Mouse (Mus musculus) E14TG2a.4 (cell line): ENCODE data around the gene Il16.

Source experiments
- H3K27me3 ChIP-seq: 2 replicates; pipeline ENCODE4 v1.6.1; 2014; ENCODE audit warnings: low read length, control low read depth; ENCODE audit not compliant: insufficient read depth
- H3K36me3 ChIP-seq: 2 replicates; pipeline ENCODE4 v1.6.1; 2014; ENCODE audit warnings: low read length, control low read depth; ENCODE audit not compliant: insufficient read depth
- H3K4me1 ChIP-seq: replicated peaks from 2 replicates; pipeline ENCODE4 v1.6.1; 2014; ENCODE audit warnings: low read depth, low read length, control low read depth
- H3K4me3 ChIP-seq: replicated peaks from 2 replicates; pipeline ENCODE4 v1.5.1; 2014; ENCODE audit warnings: mild to moderate bottlenecking, low read length
- H3K9me3 ChIP-seq: 2 replicates; pipeline ENCODE4 v1.6.1; 2014; ENCODE audit warnings: low read length, control low read depth
- CTCF ChIP-seq: conservative IDR thresholded peaks from 2 replicates; pipeline ENCODE4 v1.5.1; 2014; ENCODE audit warnings: low read length
- NANOG ChIP-seq: IDR thresholded peaks from 2 replicates; pipeline ENCODE4 v1.6.1; 2014; ENCODE audit warnings: borderline replicate concordance, low read length, mixed read lengths
- POU5F1 ChIP-seq: IDR thresholded peaks from 2 replicates; pipeline ENCODE4 v1.6.1; 2014; ENCODE audit warnings: low read length, borderline replicate concordance

Gene Il16

GRCm38 (mm10) chr7:83731961-83732666, 13.4 kb downstream of the Il16 start:
- Histone ChIP-seq H3K36me3 (no peaks in the 10 kb centered on the region), H3K4me3 (no peak overlapping the region), H3K9me3 (no peaks in the 10 kb centered on the region), H3K27me3 (peaks cover 4% of the 10 kb centered on the region; the same call in 1 of the 2 replicates), H3K4me1 (no peaks in the 10 kb centered on the region)
- TF ChIP-seq CTCF = no peak

- no peaks in the 10 kb centered on the region for H3K4me1 ChIP-seq
- no peaks in the 10 kb centered on the region for H3K36me3 ChIP-seq
- TF ChIP-seq POU5F1 = no peak
- no peak for TF ChIP-seq CTCF
- TF ChIP-seq NANOG = no peak
- H3K27me3 ChIP-seq = peaks cover 7% of the 10 kb centered on the region; the same call in 1 of the 2 replicates
- H3K4me3 ChIP-seq = no peak overlapping the region
- no peaks in the 10 kb centered on the region for H3K9me3 ChIP-seq
Observed at GRCm38 (mm10) chr7:83731297-83731696, 14.2 kb downstream of the Il16 start.

- H3K27me3 ChIP-seq = peaks cover 19% of the 10 kb centered on the region
- TF ChIP-seq CTCF = no peak
- no peak for TF ChIP-seq NANOG
- TF ChIP-seq POU5F1 = no peak
- H3K4me3 ChIP-seq = no peak overlapping the region
- no peaks in the 10 kb centered on the region for H3K4me1 ChIP-seq
- no peaks in the 10 kb centered on the region for H3K36me3 ChIP-seq
- no peaks in the 10 kb centered on the region for H3K9me3 ChIP-seq
Observed at GRCm38 (mm10) chr7:83726936-83727632, 18.4 kb downstream of the Il16 start.

GRCm38 (mm10) chr7:83725801-83726200, 19.7 kb downstream of the Il16 start:
- no peaks in the 10 kb centered on the region for H3K4me1 ChIP-seq
- no peaks in the 10 kb centered on the region for H3K9me3 ChIP-seq
- no peak overlapping the region for H3K4me3 ChIP-seq
- TF ChIP-seq POU5F1 (no peak), NANOG (no peak), CTCF (no peak)
- H3K27me3 ChIP-seq = peaks cover 27% of the 10 kb centered on the region
- H3K36me3 ChIP-seq = no peaks in the 10 kb centered on the region

GRCm38 (mm10) chr7:83724541-83724940, 21.0 kb downstream of the Il16 start:
- TF ChIP-seq NANOG = no peak
- TF ChIP-seq POU5F1 = no peak
- no peak for TF ChIP-seq CTCF
- H3K4me3 ChIP-seq = no peak overlapping the region
- no peaks in the 10 kb centered on the region for H3K36me3 ChIP-seq

GRCm38 (mm10) chr7:83723954-83724353, 21.6 kb downstream of the Il16 start:
- no peaks in the 10 kb centered on the region for H3K4me1 ChIP-seq
- no peaks in the 10 kb centered on the region for H3K36me3 ChIP-seq
- no peaks in the 10 kb centered on the region for H3K9me3 ChIP-seq
- TF ChIP-seq NANOG (no peak), POU5F1 (no peak), CTCF (no peak)
- H3K4me3 ChIP-seq = no peak overlapping the region
- peaks cover 27% of the 10 kb centered on the region for H3K27me3 ChIP-seq

More at GRCm38 (mm10) chr7:83724541-83724940, 21.0 kb downstream of the Il16 start:
- Histone ChIP-seq H3K4me1 (no peaks in the 10 kb centered on the region), H3K27me3 (peaks cover 27% of the 10 kb centered on the region), H3K9me3 (no peaks in the 10 kb centered on the region)

- H3K27me3 ChIP-seq = peaks cover 27% of the 10 kb centered on the region
- no peaks in the 10 kb centered on the region for H3K36me3 ChIP-seq
- H3K4me1 ChIP-seq = no peaks in the 10 kb centered on the region
- no peak overlapping the region for H3K4me3 ChIP-seq
- H3K9me3 ChIP-seq = no peaks in the 10 kb centered on the region
- TF ChIP-seq CTCF = no peak
- no peak for TF ChIP-seq NANOG
- no peak for TF ChIP-seq POU5F1
Observed at GRCm38 (mm10) chr7:83723221-83723620, 22.3 kb downstream of the Il16 start.

- Histone ChIP-seq H3K36me3 (no peaks in the 10 kb centered on the region), H3K4me3 (no peak overlapping the region), H3K4me1 (no peaks in the 10 kb centered on the region), H3K27me3 (peaks cover 27% of the 10 kb centered on the region), H3K9me3 (no peaks in the 10 kb centered on the region)
- TF ChIP-seq CTCF (no peak), NANOG (no peak), POU5F1 (no peak)
Observed at GRCm38 (mm10) chr7:83722485-83722884, 23.0 kb downstream of the Il16 start.
